Mouse (Mus musculus) cerebellum, adult 11 months (tissue): ENCODE results near the gene Lrrc1.

Source experiments
- DNase-seq: peaks from one replicate; pipeline ENCODE4 v3.0.0; 2022

Lrrc1 gene

GRCm38 (mm10) chr9:77497173-77497572, 47.5 kb downstream of the Lrrc1 start:
- no peak for DNase-seq

GRCm38 (mm10) chr9:77496540-77497062, 48.1 kb downstream of the Lrrc1 start:
- no peak for DNase-seq

GRCm38 (mm10) chr9:77494307-77494706, 50.4 kb downstream of the Lrrc1 start:
- no peak for DNase-seq

GRCm38 (mm10) chr9:77488611-77489010, 56.1 kb downstream of the Lrrc1 start:
- no peak for DNase-seq

- DNase-seq, result no peak
Measured at GRCm38 (mm10) chr9:77487427-77487826, 57.2 kb downstream of the Lrrc1 start.

GRCm38 (mm10) chr9:77485915-77486314, 58.8 kb downstream of the Lrrc1 start:
- DNase-seq, result no peak

- no peak for DNase-seq
Measured at GRCm38 (mm10) chr9:77484751-77485150, 59.9 kb downstream of the Lrrc1 start.

GRCm38 (mm10) chr9:77483559-77483958, 61.1 kb downstream of the Lrrc1 start:
- DNase-seq, result no peak

GRCm38 (mm10) chr9:77482281-77482680, 62.4 kb downstream of the Lrrc1 start:
- DNase-seq, result no peak

- no peak for DNase-seq
Measured at GRCm38 (mm10) chr9:77481380-77481779, 63.3 kb downstream of the Lrrc1 start.

GRCm38 (mm10) chr9:77480574-77481319, 63.9 kb downstream of the Lrrc1 start:
- no peak for DNase-seq

GRCm38 (mm10) chr9:77480001-77480400, 64.7 kb downstream of the Lrrc1 start:
- DNase-seq, result no peak

GRCm38 (mm10) chr9:77478166-77478920, 66.3 kb downstream of the Lrrc1 start:
- no peak for DNase-seq

- DNase-seq, result no peak
Measured at GRCm38 (mm10) chr9:77474535-77474934, 70.1 kb downstream of the Lrrc1 start.

GRCm38 (mm10) chr9:77472557-77472956, 72.1 kb downstream of the Lrrc1 start:
- DNase-seq, result no peak

GRCm38 (mm10) chr9:77471646-77472220, 72.9 kb downstream of the Lrrc1 start:
- DNase-seq, result no peak

GRCm38 (mm10) chr9:77469791-77470607, 74.7 kb downstream of the Lrrc1 start:
- no peak for DNase-seq

- no peak for DNase-seq
Measured at GRCm38 (mm10) chr9:77466926-77467325, 77.7 kb downstream of the Lrrc1 start.

- no peak for DNase-seq
Measured at GRCm38 (mm10) chr9:77465401-77465800, 79.3 kb downstream of the Lrrc1 start.

- no peak for DNase-seq
Measured at GRCm38 (mm10) chr9:77463861-77464260, 80.8 kb downstream of the Lrrc1 start.

GRCm38 (mm10) chr9:77463195-77463594, 81.5 kb downstream of the Lrrc1 start:
- no peak for DNase-seq

- DNase-seq, result no peak
Measured at GRCm38 (mm10) chr9:77461371-77461915, 83.2 kb downstream of the Lrrc1 start.
